Mouse (Mus musculus): ENCODE results near the gene Ldhd.

Gene Ldhd

GRCm38 (mm10) chr8:111594044-111594840, 35.9 kb downstream of the Ldhd start:
- no peak for DNase-seq (ENCODE audit: low spot score)

DNA sequence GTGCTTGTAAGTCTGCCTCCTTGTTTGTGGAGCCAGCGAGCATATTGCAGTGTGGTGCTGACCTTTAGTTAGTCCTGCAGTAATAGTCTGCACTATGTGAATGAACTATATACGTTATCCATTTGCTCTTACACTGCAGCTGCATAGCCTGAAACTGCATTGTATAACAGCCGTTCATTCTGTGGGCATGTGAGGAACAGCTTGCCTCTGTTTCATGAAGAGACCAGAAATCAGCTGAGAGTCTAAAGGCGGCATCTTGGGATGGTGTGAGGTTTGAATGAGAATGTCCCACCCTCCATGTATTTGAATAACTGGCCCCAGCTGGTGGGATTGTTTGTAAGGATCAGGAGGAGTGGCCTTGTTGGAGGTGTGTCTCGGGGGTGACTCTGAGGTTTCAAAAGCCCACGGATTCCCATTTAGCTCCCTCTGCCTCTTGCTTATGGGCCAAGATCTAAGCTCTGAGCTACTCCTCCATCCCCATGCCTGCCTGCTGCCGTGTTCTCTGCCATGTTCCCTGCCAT, 37.7 kb downstream of the Ldhd start:
- DNase-seq (ENCODE audit: low spot score): no peak

- DNase-seq (ENCODE audit: low spot score): no peak
Observed at GRCm38 (mm10) chr8:111591176-111591575, 39.0 kb downstream of the Ldhd start.

DNA sequence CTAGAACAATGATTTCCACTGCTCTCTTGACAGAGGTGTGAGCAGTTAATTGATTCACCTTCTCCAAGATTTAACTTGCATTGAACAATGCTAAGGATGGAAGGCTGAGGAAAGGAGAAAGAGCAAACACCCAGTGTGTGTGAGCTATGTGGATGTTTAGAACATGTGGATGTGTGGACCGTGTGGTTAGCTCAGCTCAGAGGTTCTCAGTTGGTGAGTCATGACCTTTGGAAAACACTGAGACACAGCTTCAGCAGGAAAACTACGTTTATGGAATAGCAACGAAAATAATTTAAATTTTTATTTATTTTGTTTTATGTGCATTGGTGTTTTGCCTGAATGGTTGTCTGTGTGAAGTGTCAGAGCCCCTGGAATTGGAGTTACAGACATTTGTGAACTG, 40.0 kb downstream of the Ldhd start:
- no peak for DNase-seq (ENCODE audit: low spot score)

DNA sequence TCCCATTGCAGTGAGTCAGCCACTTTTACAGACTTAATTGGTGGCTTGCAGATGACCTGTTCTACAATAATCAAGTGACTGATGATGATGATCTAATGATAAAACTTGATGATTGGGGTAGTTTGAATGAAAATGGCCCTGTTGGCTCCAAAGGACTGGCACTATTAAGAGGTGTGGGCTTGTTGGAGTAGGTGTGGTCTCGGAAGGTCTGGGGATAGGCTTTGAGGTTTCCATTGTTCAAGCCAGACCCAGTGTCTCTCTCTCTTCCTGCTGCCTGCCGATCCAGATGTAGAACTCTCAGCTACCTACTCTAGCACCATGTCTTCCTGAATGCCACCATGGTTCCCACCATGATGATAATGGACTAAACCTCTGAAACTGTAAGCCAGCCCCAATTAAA, 41.8 kb downstream of the Ldhd start:
- DNase-seq (ENCODE audit: low spot score): no peak

DNA sequence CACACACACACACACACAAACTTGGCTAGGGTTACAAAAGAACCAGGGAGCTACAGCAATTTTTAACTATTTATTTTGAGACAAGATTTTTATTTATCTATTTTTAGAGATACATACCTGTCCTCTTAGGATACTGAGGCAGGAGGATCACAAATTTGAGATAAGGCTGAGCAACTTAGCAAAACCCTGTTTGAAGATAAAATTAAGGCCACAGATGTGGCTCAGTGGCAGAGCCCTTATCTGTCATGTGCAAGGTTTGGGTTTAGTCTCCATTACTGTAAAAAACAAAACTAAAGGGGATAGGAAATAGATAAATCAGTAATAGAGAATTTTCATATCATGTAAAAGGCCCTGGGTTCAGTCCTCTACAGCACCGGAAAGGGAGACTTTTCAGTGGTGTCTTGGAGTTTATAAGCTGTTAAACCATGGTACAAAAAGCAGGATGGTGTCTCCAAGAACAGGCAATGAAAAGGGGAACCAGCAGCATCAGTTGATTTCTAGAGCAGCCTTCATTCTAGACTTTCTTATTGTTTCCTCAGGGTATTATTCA, 42.6 kb downstream of the Ldhd start:
- DNase-seq (ENCODE audit: low spot score): no peak

- peak; percentile 73 for DNase-seq (ENCODE audit: low spot score)
Observed at GRCm38 (mm10) chr8:111584946-111585345, 45.2 kb downstream of the Ldhd start.

DNA sequence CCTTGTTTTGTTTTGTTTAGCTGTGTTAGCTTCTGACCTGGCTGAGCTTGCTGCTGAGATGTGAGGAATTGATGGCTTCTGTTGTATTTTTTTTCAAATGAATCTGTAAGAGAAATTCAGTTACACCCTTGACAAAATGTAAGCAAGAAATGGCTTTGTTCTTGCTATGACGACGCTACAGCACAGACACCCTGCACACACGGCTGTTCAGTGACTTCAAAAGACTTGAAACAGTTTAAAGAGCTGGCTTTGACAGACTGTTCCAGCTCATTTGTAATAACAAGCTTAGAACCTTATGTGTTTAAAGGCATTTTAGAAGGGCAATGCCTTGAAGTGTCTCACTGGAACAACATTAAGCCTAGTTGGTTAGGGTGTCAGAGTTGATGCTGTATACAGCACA, 47.8 kb downstream of the Ldhd start:
- no peak for DNase-seq (ENCODE audit: low spot score)

DNA sequence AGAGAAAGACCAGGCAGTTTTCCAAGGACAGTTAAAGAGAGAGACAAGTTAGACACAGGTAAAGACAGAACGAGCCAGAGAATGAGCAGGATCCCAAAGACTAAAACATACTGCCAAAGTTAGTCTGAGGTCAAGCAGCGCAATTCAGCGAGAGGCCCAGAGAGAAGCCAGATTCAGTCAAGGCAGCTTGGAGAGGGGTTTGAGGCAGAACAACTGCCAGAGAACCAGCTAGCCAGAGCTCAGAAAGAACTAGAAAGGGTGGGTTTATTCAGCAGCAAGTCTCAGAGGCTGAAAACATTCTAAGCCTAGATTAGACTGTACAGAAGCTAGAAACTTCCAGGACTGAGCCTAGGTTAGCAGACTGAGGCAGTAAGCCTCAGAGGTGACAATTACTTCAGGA, 49.9 kb downstream of the Ldhd start:
- no peak for DNase-seq (ENCODE audit: low spot score)

DNA sequence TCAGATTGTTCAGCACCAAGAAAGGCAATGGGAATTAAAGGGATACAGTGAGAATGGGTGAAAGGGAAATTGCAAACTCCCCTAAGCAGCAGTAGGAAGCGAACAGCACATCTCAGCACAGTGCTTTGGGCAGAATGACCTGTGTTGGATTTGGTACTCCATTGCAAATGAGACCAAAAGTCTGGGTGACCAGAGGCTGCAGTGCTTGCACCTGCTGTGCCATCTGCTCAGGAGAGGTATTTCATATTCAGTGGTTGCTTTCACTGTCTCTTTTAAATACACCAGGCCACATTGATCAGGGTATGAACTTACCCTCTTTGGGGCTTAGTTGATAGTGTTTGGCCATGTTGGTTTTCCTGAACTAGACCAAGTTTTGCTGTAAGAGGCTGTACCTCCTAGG, 50.9 kb downstream of the Ldhd start:
- no peak for DNase-seq (ENCODE audit: low spot score)

GRCm38 (mm10) chr8:111577880-111578533, 52.2 kb downstream of the Ldhd start:
- no peak for DNase-seq (ENCODE audit: low spot score)

GRCm38 (mm10) chr8:111576501-111576900, 53.7 kb downstream of the Ldhd start:
- no peak for DNase-seq (ENCODE audit: low spot score)

DNA sequence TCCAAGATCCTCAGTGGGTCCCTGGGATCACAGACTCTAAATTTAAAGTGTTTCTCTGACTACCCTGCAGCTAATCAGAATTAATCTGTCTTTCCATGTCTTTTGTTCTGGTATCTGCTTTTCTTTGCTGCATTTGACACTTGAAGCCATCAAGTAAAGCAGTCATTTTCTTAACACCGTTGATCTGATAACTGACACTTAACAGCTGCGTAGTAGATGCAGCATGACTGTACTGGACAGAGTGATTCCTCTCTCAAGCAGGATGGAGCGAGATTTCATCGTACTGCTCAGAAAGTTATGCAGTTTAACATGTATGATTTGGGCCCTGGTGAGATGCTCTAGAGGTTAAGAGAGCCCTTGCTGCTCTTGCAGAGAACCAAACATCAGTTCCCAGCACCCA, 54.7 kb downstream of the Ldhd start:
- DNase-seq (ENCODE audit: low spot score): no peak

DNA sequence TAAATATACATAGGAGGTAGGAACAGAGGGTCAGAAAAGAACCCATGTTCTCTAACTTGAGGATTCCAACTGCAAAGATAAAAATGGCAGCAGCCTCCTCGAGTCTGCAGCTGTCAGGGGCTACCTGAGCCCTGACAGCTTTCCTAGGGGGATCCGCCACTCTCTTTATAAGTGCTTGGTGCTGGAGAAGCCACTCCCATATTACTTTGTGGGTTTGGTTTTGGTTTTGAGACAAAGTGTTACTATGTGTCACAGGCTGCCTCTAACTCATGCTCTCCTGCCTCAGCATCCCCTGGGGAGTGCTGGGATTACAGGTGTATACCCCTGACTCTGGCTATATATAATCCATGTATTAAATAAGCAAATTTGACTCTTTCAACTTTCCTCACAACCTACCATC, 56.2 kb downstream of the Ldhd start:
- DNase-seq (ENCODE audit: low spot score): no peak
